Mouse (Mus musculus): Measurements from ENCODE around the gene Elmo1.

Gene Elmo1

GRCm38 (mm10) chr13:20372335-20372734, 281.9 kb downstream of the Elmo1 start:
- in situ Hi-C loops (cut with MseI, MboI) = no loop called here

GRCm38 (mm10) chr13:20378869-20379268, 288.5 kb downstream of the Elmo1 start:
- in situ Hi-C loops (cut with MseI, MboI) = no loop called here

- in situ Hi-C loops (cut with MseI, MboI) = no loop called here
Observed at GRCm38 (mm10) chr13:20383875-20384274, 293.5 kb downstream of the Elmo1 start.

GRCm38 (mm10) chr13:20384846-20385245, 294.4 kb downstream of the Elmo1 start:
- in situ Hi-C loops (cut with MseI, MboI) = no loop called here

- in situ Hi-C loops (cut with MseI, MboI) = no loop called here
Observed at GRCm38 (mm10) chr13:20385423-20385822, 295.0 kb downstream of the Elmo1 start.

GRCm38 (mm10) chr13:20386462-20387141, 296.2 kb downstream of the Elmo1 start:
- in situ Hi-C loops (cut with MseI, MboI) = no loop called here

- in situ Hi-C loops (cut with MseI, MboI) = no loop called here
Observed at GRCm38 (mm10) chr13:20392824-20393598, 302.6 kb downstream of the Elmo1 start.

- in situ Hi-C loops (cut with MseI, MboI) = no loop called here
Observed at GRCm38 (mm10) chr13:20397744-20398143, 307.3 kb downstream of the Elmo1 start.

- in situ Hi-C loops (cut with MseI, MboI) = no loop called here
Observed at GRCm38 (mm10) chr13:20398311-20398710, 307.9 kb downstream of the Elmo1 start.

- in situ Hi-C loops (cut with MseI, MboI) = no loop called here
Observed at GRCm38 (mm10) chr13:20404530-20404929, 314.1 kb downstream of the Elmo1 start.

- in situ Hi-C loops (cut with MseI, MboI) = no loop called here
Observed at GRCm38 (mm10) chr13:20406470-20407213, 316.2 kb downstream of the Elmo1 start.

- in situ Hi-C loops (cut with MseI, MboI) = no loop called here
Observed at GRCm38 (mm10) chr13:20410306-20411101, 320.1 kb downstream of the Elmo1 start.

- in situ Hi-C loops (cut with MseI, MboI) = no loop called here
Observed at GRCm38 (mm10) chr13:20416691-20417660, 326.6 kb downstream of the Elmo1 start.

GRCm38 (mm10) chr13:20430998-20431397, 340.6 kb downstream of the Elmo1 start:
- in situ Hi-C loops (cut with MseI, MboI) = no loop called here

GRCm38 (mm10) chr13:20433221-20433858, 342.9 kb downstream of the Elmo1 start:
- in situ Hi-C loops (cut with MseI, MboI) = no loop called here

- in situ Hi-C loops (cut with MseI, MboI) = no loop called here
Observed at GRCm38 (mm10) chr13:20434071-20434470, 343.7 kb downstream of the Elmo1 start.

GRCm38 (mm10) chr13:20439488-20439887, 349.1 kb downstream of the Elmo1 start:
- in situ Hi-C loops (cut with MseI, MboI) = no loop called here

- in situ Hi-C loops (cut with MseI, MboI) = no loop called here
Observed at GRCm38 (mm10) chr13:20450831-20451353, 360.5 kb downstream of the Elmo1 start.

GRCm38 (mm10) chr13:20454357-20454756, 364.0 kb downstream of the Elmo1 start:
- in situ Hi-C loops (cut with MseI, MboI) = no loop called here
